Mouse (Mus musculus): ENCODE measurements around the gene 1700017B05Rik. TPM values are rescaled to one million over a fixed set of nuclear protein-coding genes. Genes with fewer than 3 reads are reported as not detected.
"Not testable (repeated sequence)": the region's sequence is repeated elsewhere in the genome, so short reads cannot be mapped to it uniquely, and the experiment has no call there.

Gene 1700017B05Rik
- total and polyA plus RNA-seq, 3 experiments = 20.1 to 169 (median 99.3) TPM

DNA sequence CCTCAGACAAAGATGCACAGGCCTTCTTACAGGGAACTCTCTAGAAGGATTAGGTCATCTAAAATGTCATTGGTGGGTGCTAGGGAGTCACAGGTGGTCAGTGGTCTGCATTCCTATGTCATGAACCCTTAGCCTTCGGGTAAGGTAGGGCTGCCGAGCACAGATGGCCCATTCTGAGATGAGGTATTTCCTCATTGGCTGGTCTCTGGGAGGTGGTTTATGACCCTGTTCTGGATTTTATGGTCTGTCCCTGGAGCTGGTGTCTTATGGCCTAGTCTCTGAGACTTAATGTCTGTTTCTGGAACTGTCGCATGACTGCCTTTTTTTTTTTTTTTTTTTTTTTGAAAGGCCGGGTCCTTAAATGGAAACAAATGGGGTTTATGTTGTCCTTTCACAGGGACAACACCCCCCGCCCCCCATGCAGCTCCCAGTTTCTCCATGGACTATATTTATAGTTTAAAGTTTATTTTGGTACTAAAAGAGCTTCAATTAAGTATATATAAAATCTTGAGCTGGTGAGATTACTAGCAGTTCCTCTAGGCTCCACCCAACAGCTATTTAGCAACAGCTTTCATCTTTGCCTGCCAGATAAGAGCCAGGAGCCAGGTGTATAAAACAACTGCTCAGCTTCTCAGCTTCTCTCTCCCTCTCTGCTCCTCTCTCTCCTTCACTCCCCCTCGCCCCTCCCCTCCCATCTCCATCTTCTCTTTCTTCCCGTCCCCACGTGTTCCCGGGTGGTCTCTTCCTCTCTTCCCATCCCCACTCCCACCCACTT, 49.8 kb downstream of the 1700017B05Rik start:
- no peaks in the 10 kb centered on the region for H3K9me3 ChIP-seq (replicated peaks)
- ATAC-seq (ENCODE audit: extremely low read depth, insufficient number of reproducible peaks, low FRiP score, poor library complexity, severe bottlenecking) = no peak

DNA sequence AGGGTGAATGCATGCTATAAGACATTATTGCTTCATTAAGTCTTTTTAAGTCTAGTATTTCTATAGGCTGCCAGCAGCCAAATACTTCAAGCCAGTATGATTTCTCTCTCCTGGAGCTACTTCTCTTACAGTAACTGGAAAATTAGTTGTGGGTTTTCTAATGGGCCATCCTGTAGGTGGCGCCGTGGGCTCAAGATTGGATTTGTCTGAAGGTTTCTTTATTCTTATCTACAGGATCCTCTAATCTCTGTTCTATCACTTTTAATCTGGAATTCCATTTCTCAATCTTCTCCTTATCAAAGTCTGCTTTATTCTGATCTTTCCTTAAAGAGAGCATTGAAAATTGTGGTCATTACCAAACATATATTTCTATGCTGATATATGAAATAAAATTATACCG, 53.1 kb downstream of the 1700017B05Rik start:
- ATAC-seq (ENCODE audit: extremely low read depth, insufficient number of reproducible peaks, low FRiP score, poor library complexity, severe bottlenecking) (no peak), DNase-seq (ENCODE audit: low spot score) (no peak)
- no peak overlapping the region for H3K4me3 ChIP-seq (ENCODE audit: low read depth, low read length)
- H3K4me1 ChIP-seq (ENCODE audit: insufficient read depth, low read depth, low read length) = peaks cover 9% of the 10 kb centered on the region; the same call in 1 of the 2 replicates
- TF ChIP-seq GATA2 (IDR thresholded peaks at IDR 0.05; ENCODE audit: borderline replicate concordance, low read depth, low read length) (no peak), TAL1 (conservative IDR thresholded peaks at IDR 0.05; ENCODE audit: low read depth, low read length) (no peak)
- H3K27me3 ChIP-seq (ENCODE audit: insufficient read depth, low read length) = no peaks in the 10 kb centered on the region
- no peaks in the 10 kb centered on the region for H3K9me3 ChIP-seq (replicated peaks)
- no peaks in the 10 kb centered on the region for H3K36me3 ChIP-seq (replicated peaks)

More for the DNA sequence above, 49.8 kb downstream of the 1700017B05Rik start:
- H3K4me3 ChIP-seq (ENCODE audit: low read depth, low read length) = no peak overlapping the region
- TF ChIP-seq POLR2AphosphoS5 (IDR thresholded peaks at IDR 0.05; ENCODE audit: insufficient replicate concordance, low read depth, low read length) (no peak), GATA1 (IDR thresholded peaks at IDR 0.05; ENCODE audit: borderline replicate concordance, low read length) (no peak), TAL1 (conservative IDR thresholded peaks at IDR 0.05; ENCODE audit: low read depth, low read length) (no peak), CTCF (IDR thresholded peaks at IDR 0.05; ENCODE audit: low read depth, low read length) (no peak), GATA2 (IDR thresholded peaks at IDR 0.05; ENCODE audit: borderline replicate concordance, low read depth, low read length) (no peak)
- peaks cover 21% of the 10 kb centered on the region for H3K4me1 ChIP-seq (ENCODE audit: insufficient read depth, low read depth, low read length)
- no peaks in the 10 kb centered on the region for H3K27me3 ChIP-seq (ENCODE audit: insufficient read depth, low read length)
- no peak for DNase-seq (ENCODE audit: low spot score)
- no peaks in the 10 kb centered on the region for H3K36me3 ChIP-seq (replicated peaks)

DNA sequence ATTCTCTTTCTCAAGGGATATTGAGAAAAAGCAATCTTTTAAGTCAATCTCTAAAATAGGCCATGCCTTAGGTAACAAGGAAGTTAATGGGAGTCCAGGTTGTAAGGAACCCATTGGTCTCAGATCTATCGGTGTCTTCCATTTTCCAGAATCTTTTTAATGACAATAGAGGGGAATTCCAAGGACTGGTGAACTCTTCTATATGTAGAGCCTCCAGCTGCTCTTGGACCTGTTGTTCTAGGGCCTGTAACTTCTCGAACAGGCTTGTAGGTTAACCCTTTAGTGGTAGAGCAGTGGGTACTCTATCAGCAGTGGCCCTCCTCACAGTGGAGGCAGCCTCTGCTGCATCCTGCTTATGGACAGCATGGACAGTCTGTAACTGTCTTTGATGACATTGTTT, 55.5 kb downstream of the 1700017B05Rik start:
- H3K36me3 ChIP-seq (replicated peaks) = no peaks in the 10 kb centered on the region
- ATAC-seq (ENCODE audit: extremely low read depth, insufficient number of reproducible peaks, low FRiP score, poor library complexity, severe bottlenecking) (no peak), DNase-seq (ENCODE audit: low spot score) (no peak)
- H3K27me3 ChIP-seq (ENCODE audit: insufficient read depth, low read length) = no peaks in the 10 kb centered on the region
- no peak overlapping the region for H3K4me3 ChIP-seq (ENCODE audit: low read depth, low read length)
- no peaks in the 10 kb centered on the region for H3K4me1 ChIP-seq (ENCODE audit: insufficient read depth, low read depth, low read length)
- no peaks in the 10 kb centered on the region for H3K9me3 ChIP-seq (replicated peaks)
- TF ChIP-seq GATA2 (IDR thresholded peaks at IDR 0.05; ENCODE audit: borderline replicate concordance, low read depth, low read length) (no peak), POLR2AphosphoS5 (IDR thresholded peaks at IDR 0.05; ENCODE audit: insufficient replicate concordance, low read depth, low read length) (no peak), CTCF (IDR thresholded peaks at IDR 0.05; ENCODE audit: low read depth, low read length) (no peak), GATA1 (IDR thresholded peaks at IDR 0.05; ENCODE audit: borderline replicate concordance, low read length) (no peak), TAL1 (conservative IDR thresholded peaks at IDR 0.05; ENCODE audit: low read depth, low read length) (no peak)

DNA sequence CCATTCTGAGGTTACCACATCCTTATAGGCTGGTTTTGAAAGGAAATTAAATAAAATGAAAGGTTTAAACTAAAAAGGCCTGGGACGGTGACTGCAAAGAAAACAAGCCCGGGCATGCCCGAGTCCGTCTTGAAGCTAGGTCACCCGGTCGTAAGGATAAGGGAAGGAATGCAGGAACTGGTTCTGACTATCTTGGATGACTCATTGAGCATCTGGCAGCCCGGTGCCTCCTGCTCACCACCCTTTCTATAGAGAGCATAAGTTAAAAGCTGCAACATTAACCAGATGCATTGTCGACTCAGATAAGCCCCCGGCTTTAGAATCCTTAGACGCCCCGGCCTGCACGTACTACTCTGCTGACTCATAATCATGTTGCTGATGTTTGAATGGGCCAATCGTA, 58.8 kb downstream of the 1700017B05Rik start:
- not testable (repeated sequence) for H3K36me3 ChIP-seq (replicated peaks); H3K4me1 ChIP-seq (ENCODE audit: insufficient read depth, low read depth, low read length); H3K9me3 ChIP-seq (replicated peaks); H3K4me3 ChIP-seq (ENCODE audit: low read depth, low read length); ATAC-seq (ENCODE audit: extremely low read depth, insufficient number of reproducible peaks, low FRiP score, poor library complexity, severe bottlenecking); DNase-seq (ENCODE audit: low spot score); H3K27me3 ChIP-seq (ENCODE audit: insufficient read depth, low read length)

Other genes with a start within 250 kb of the 1700017B05Rik start
- 78.5 and 116 TPM in 2 replicates for gene Sin3a, start 190.6 kb downstream of the 1700017B05Rik start, total RNA-seq (2014; fragmentation: Nextera tagmentation)
- gene Sin3a, start 190.6 kb downstream of the 1700017B05Rik start, total RNA-seq (2017) = 45.0 and 46.1 TPM in 2 replicates
- gene Sin3a, start 190.6 kb downstream of the 1700017B05Rik start, polyA plus RNA-seq (2012) = 15.4 and 24.1 TPM in 2 replicates
- gene Man2c1, start 131.9 kb downstream of the 1700017B05Rik start, total RNA-seq (2014; fragmentation: Nextera tagmentation) = 66.7 and 68.5 TPM in 2 replicates
- 56.3 and 68.6 TPM in 2 replicates for gene Man2c1, start 131.9 kb downstream of the 1700017B05Rik start, total RNA-seq (2017)
- gene Man2c1, start 131.9 kb downstream of the 1700017B05Rik start, polyA plus RNA-seq (2012) = 106 and 122 TPM in 2 replicates
- gene Neil1, start 114.3 kb downstream of the 1700017B05Rik start, total RNA-seq (2014; fragmentation: Nextera tagmentation) = 0.58 and 3.0 TPM in 2 replicates
- 2.1 and 2.6 TPM in 2 replicates for gene Neil1, start 114.3 kb downstream of the 1700017B05Rik start, total RNA-seq (2017)
- gene Neil1, start 114.3 kb downstream of the 1700017B05Rik start, polyA plus RNA-seq (2012) = 9.3 and 10.7 TPM in 2 replicates
- gene Commd4, start 104.3 kb downstream of the 1700017B05Rik start, total RNA-seq (2014; fragmentation: Nextera tagmentation) = 40.3 and 59.7 TPM in 2 replicates
- 130 and 175 TPM in 2 replicates for gene Commd4, start 104.3 kb downstream of the 1700017B05Rik start, total RNA-seq (2017)
- 33.3 and 36.2 TPM in 2 replicates for gene Commd4, start 104.3 kb downstream of the 1700017B05Rik start, polyA plus RNA-seq (2012)
- gene Trcg1, start 26.1 kb downstream of the 1700017B05Rik start, total RNA-seq (2014; fragmentation: Nextera tagmentation) = not detected in 2 replicates
- gene Trcg1, start 26.1 kb downstream of the 1700017B05Rik start, total RNA-seq (2017) = 0.16 TPM in 1 of 2 replicates, not detected in the other
- gene Trcg1, start 26.1 kb downstream of the 1700017B05Rik start, polyA plus RNA-seq (2012) = not detected in 2 replicates
- gene Ppcdc, start 177.5 kb upstream of the 1700017B05Rik start, total RNA-seq (2014; fragmentation: Nextera tagmentation) = 55.0 and 58.6 TPM in 2 replicates
- gene Ppcdc, start 177.5 kb upstream of the 1700017B05Rik start, total RNA-seq (2017) = 26.0 and 29.9 TPM in 2 replicates
- 3.0 and 8.5 TPM in 2 replicates for gene Ppcdc, start 177.5 kb upstream of the 1700017B05Rik start, polyA plus RNA-seq (2012)
- gene Scamp5, start 205.4 kb upstream of the 1700017B05Rik start, total RNA-seq (2014; fragmentation: Nextera tagmentation) = not detected in 2 replicates
- gene Scamp5, start 205.4 kb upstream of the 1700017B05Rik start, total RNA-seq (2017) = 0.22 and 0.29 TPM in 2 replicates
- 0.21 and 0.22 TPM in 2 replicates for gene Scamp5, start 205.4 kb upstream of the 1700017B05Rik start, polyA plus RNA-seq (2012)
- 10.8 and 17.4 TPM in 2 replicates for gene Rpp25, start 241.4 kb upstream of the 1700017B05Rik start, total RNA-seq (2014; fragmentation: Nextera tagmentation)
- 2.9 and 5.4 TPM in 2 replicates for gene Rpp25, start 241.4 kb upstream of the 1700017B05Rik start, total RNA-seq (2017)
- 5.4 and 6.2 TPM in 2 replicates for gene Rpp25, start 241.4 kb upstream of the 1700017B05Rik start, polyA plus RNA-seq (2012)